Mouse (Mus musculus): Measurements from ENCODE around the gene Rdh19. TPM values are rescaled to one million over a fixed set of nuclear protein-coding genes. Genes with fewer than 3 reads are reported as not detected.
"Not testable (repeated sequence)": the region's sequence is repeated elsewhere in the genome, so short reads cannot be mapped to it uniquely, and the experiment has no call there.

Rdh19 gene
- polyA plus RNA-seq (2014; fragmentation: Nextera tagmentation; extraction: Ambion mirVana): not detected in 2 replicates

GRCm38 (mm10) chr10:127849628-127850027 is at the start of gene Rdh19:
Gene Rdh19, plus strand, starts transcription at chr10:127849928.
- ATAC-seq (replicated peaks; ENCODE audit: low FRiP score) (no peak), DNase-seq (ENCODE audit: low spot score) (no peak)
- Histone ChIP-seq H3K9ac (ENCODE audit: low read length) (no peak within 1 kb of the TSS), H3K4me2 (ENCODE audit: low read depth, low read length, severe bottlenecking) (no peak within 1 kb of the TSS), H3K9me3 (ENCODE audit: control insufficient read depth, low read length) (no peaks in the 10 kb centered on the region), H3K36me3 (ENCODE audit: control insufficient read depth, insufficient read depth, low read length) (no peaks in the 10 kb centered on the region), H3K4me3 (ENCODE audit: low read depth, low read length) (no peak within 1 kb of the TSS), H3K27me3 (ENCODE audit: control insufficient read depth, insufficient read depth, low read length) (no peaks in the 10 kb centered on the region), H3K27ac (ENCODE audit: low read depth, low read length) (no peak within 1 kb of the TSS), H3K4me1 (replicated peaks; ENCODE audit: control insufficient read depth, insufficient read depth, low read length) (no peaks in the 10 kb centered on the region)
- WGBS: 92% methylated on average over 1 of the region's 1 CpGs

DNA sequence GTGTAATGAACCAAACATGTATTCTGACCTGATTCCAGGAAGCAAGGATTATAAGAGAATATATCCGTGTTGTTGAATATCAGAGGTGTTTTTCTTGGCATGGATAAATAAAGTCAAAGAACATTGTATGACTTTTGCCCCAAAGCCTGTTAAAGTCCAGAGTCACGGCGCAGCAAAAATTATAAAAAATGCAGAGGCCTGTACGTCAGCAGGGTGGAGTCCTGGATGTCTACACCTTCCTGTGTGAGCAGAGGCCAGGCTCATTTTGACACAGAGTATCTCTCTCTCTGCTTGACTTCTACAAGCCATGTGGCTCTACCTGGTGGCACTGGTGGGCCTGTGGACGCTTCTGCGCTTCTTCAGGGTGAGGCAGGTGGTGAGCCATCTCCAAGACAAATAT is 48.8 kb upstream of the Rdh19 start, which contains the start of gene Rdh16:
TSS of gene Rdh16 (plus strand) at position 262 of the 400 bp plus-strand sequence.
- Histone ChIP-seq H3K4me2 (ENCODE audit: low read depth, low read length, severe bottlenecking) (no peak within 1 kb of the TSS), H3K36me3 (ENCODE audit: control insufficient read depth, insufficient read depth, low read length) (no peaks in the 10 kb centered on the region), H3K4me1 (replicated peaks; ENCODE audit: control insufficient read depth, insufficient read depth, low read length) (no peaks in the 10 kb centered on the region), H3K9me3 (ENCODE audit: control insufficient read depth, low read length) (no peaks in the 10 kb centered on the region), H3K27ac (ENCODE audit: low read depth, low read length) (no peak within 1 kb of the TSS), H3K4me3 (ENCODE audit: low read depth, low read length) (no peak within 1 kb of the TSS), H3K9ac (ENCODE audit: low read length) (no peak within 1 kb of the TSS), H3K27me3 (ENCODE audit: control insufficient read depth, insufficient read depth, low read length) (no peaks in the 10 kb centered on the region)
- 87% methylated on average over 6 of the region's 6 CpGs for WGBS
- DNase-seq (ENCODE audit: low spot score) (no peak), ATAC-seq (replicated peaks; ENCODE audit: low FRiP score) (no peak)

GRCm38 (mm10) chr10:127801612-127802011 is 48.1 kb upstream of the Rdh19 start:
- H3K4me3 ChIP-seq (ENCODE audit: low read depth, low read length): no peak overlapping the region
- H3K4me2 ChIP-seq (ENCODE audit: low read depth, low read length, severe bottlenecking): no peak overlapping the region
- ATAC-seq (replicated peaks; ENCODE audit: low FRiP score) (no peak), DNase-seq (ENCODE audit: low spot score) (no peak)
- no peak overlapping the region for H3K27ac ChIP-seq (ENCODE audit: low read depth, low read length)
- H3K9me3 ChIP-seq (ENCODE audit: control insufficient read depth, low read length): no peaks in the 10 kb centered on the region
- H3K27me3 ChIP-seq (ENCODE audit: control insufficient read depth, insufficient read depth, low read length): no peaks in the 10 kb centered on the region
- H3K9ac ChIP-seq (ENCODE audit: low read length): no peak overlapping the region
- WGBS: 90% methylated on average over 2 of the region's 2 CpGs
- no peaks in the 10 kb centered on the region for H3K4me1 ChIP-seq (replicated peaks; ENCODE audit: control insufficient read depth, insufficient read depth, low read length)
- no peaks in the 10 kb centered on the region for H3K36me3 ChIP-seq (ENCODE audit: control insufficient read depth, insufficient read depth, low read length)

- 79% methylated on average over 5 of the region's 5 CpGs for WGBS
- Histone ChIP-seq H3K4me3 (ENCODE audit: low read depth, low read length) (no peak overlapping the region), H3K4me1 (replicated peaks; ENCODE audit: control insufficient read depth, insufficient read depth, low read length) (no peaks in the 10 kb centered on the region), H3K9me3 (ENCODE audit: control insufficient read depth, low read length) (no peaks in the 10 kb centered on the region), H3K9ac (ENCODE audit: low read length) (no peak overlapping the region), H3K36me3 (ENCODE audit: control insufficient read depth, insufficient read depth, low read length) (no peaks in the 10 kb centered on the region), H3K4me2 (ENCODE audit: low read depth, low read length, severe bottlenecking) (no peak overlapping the region), H3K27me3 (ENCODE audit: control insufficient read depth, insufficient read depth, low read length) (no peaks in the 10 kb centered on the region), H3K27ac (ENCODE audit: low read depth, low read length) (no peak overlapping the region)
- DNase-seq (ENCODE audit: low spot score) (no peak), ATAC-seq (replicated peaks; ENCODE audit: low FRiP score) (no peak)
Observed at GRCm38 (mm10) chr10:127802236-127802635, 47.5 kb upstream of the Rdh19 start.

GRCm38 (mm10) chr10:127804416-127804815 is 45.3 kb upstream of the Rdh19 start:
- Histone ChIP-seq H3K4me1 (replicated peaks; ENCODE audit: control insufficient read depth, insufficient read depth, low read length) (no peaks in the 10 kb centered on the region), H3K27me3 (ENCODE audit: control insufficient read depth, insufficient read depth, low read length) (no peaks in the 10 kb centered on the region), H3K36me3 (ENCODE audit: control insufficient read depth, insufficient read depth, low read length) (no peaks in the 10 kb centered on the region), H3K9me3 (ENCODE audit: control insufficient read depth, low read length) (no peaks in the 10 kb centered on the region), H3K9ac (ENCODE audit: low read length) (no peak overlapping the region), H3K27ac (ENCODE audit: low read depth, low read length) (no peak overlapping the region), H3K4me2 (ENCODE audit: low read depth, low read length, severe bottlenecking) (no peak overlapping the region), H3K4me3 (ENCODE audit: low read depth, low read length) (no peak overlapping the region)
- ATAC-seq (replicated peaks; ENCODE audit: low FRiP score) (no peak), DNase-seq (ENCODE audit: low spot score) (no peak)
- 63% methylated on average over 7 of the region's 7 CpGs for WGBS

DNA sequence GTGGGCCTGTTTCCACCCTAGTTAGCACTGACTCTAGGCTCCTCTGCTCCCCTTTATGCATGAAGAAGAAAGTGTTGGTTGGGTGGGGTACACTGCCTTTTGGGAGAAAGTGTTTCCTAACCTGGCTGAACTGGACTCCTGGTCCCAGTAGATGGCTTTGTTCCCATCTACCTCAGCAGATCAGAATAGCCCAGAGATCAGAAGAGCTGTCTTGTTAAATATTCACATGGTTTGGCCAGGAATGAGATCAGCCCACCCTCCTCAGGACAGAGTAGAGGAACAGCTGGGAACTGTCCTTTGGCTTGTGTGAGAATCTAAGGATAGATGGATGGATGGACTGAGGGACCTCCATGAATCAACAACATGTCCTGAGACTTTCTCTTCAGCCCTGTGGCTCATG is 33.8 kb upstream of the Rdh19 start:
- H3K27me3 ChIP-seq (ENCODE audit: control insufficient read depth, insufficient read depth, low read length): no peaks in the 10 kb centered on the region
- ATAC-seq (replicated peaks; ENCODE audit: low FRiP score) (no peak), DNase-seq (ENCODE audit: low spot score) (no peak)
- no peak overlapping the region for H3K4me2 ChIP-seq (ENCODE audit: low read depth, low read length, severe bottlenecking)
- no peak overlapping the region for H3K9ac ChIP-seq (ENCODE audit: low read length)
- no peak overlapping the region for H3K4me3 ChIP-seq (ENCODE audit: low read depth, low read length)
- no peaks in the 10 kb centered on the region for H3K4me1 ChIP-seq (replicated peaks; ENCODE audit: control insufficient read depth, insufficient read depth, low read length)
- H3K27ac ChIP-seq (ENCODE audit: low read depth, low read length): no peak overlapping the region
- no peaks in the 10 kb centered on the region; the same call in 1 of the 2 replicates for H3K9me3 ChIP-seq (ENCODE audit: control insufficient read depth, low read length)
- H3K36me3 ChIP-seq (ENCODE audit: control insufficient read depth, insufficient read depth, low read length): no peaks in the 10 kb centered on the region

DNA sequence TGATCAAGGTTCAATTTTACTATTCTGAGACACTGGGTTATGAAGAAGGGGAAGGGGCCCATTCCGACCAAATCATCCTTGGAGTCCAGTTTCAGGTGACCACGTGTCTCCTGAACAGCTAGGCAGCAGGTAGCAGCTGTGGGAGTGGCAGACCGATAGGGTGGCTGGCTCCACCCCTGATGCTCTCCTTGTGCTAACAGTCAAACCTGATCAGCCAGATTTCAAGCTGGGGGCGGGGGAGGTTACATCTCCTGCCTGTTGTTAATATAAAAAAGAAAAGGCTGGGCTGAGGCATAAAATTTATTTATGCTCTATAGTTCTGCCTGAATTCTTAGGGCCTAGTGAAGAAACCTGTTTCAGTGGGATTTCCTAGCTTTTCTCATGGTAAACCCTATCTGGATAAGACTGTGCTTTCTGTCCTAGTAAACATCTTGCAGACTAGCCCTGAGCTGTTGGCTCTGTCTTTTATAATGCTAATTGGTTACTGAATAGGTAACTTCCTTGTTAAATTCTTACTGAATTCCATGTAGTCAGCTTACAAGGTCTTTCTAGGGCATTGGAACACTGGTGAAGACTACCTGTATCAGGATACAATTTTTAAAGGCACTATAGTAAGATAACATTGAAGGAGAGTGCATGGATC is 32.3 kb upstream of the Rdh19 start:
- ATAC-seq (replicated peaks; ENCODE audit: low FRiP score); H3K4me1 ChIP-seq (replicated peaks; ENCODE audit: control insufficient read depth, insufficient read depth, low read length); H3K27me3 ChIP-seq (ENCODE audit: control insufficient read depth, insufficient read depth, low read length); DNase-seq (ENCODE audit: low spot score); H3K9ac ChIP-seq (ENCODE audit: low read length); H3K4me3 ChIP-seq (ENCODE audit: low read depth, low read length); H3K4me2 ChIP-seq (ENCODE audit: low read depth, low read length, severe bottlenecking); H3K9me3 ChIP-seq (ENCODE audit: control insufficient read depth, low read length); H3K27ac ChIP-seq (ENCODE audit: low read depth, low read length); H3K36me3 ChIP-seq (ENCODE audit: control insufficient read depth, insufficient read depth, low read length): not testable (repeated sequence)
- WGBS: 81% methylated on average over 4 of the region's 4 CpGs

DNA sequence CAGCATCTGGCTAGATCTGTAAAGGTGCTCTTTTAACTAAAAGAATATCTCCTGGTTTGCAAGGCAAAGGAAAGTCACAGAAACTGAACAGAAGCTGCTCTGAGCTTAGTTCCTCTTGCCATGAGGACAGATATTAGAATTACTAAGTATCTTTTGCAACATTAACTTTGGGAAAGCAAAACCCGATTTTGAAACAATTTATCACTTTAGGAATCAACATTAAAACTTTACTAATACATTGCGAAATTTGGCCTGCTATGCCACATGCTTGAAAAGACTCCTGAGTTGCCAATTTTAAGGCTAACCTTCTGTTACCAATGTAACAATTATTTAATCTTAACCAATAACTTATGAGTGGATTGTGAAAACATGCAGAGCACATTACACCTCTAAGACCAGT is 27.9 kb upstream of the Rdh19 start:
- H3K27me3 ChIP-seq (ENCODE audit: control insufficient read depth, insufficient read depth, low read length); H3K9me3 ChIP-seq (ENCODE audit: control insufficient read depth, low read length); DNase-seq (ENCODE audit: low spot score); H3K27ac ChIP-seq (ENCODE audit: low read depth, low read length); H3K4me1 ChIP-seq (replicated peaks; ENCODE audit: control insufficient read depth, insufficient read depth, low read length); H3K4me2 ChIP-seq (ENCODE audit: low read depth, low read length, severe bottlenecking); ATAC-seq (replicated peaks; ENCODE audit: low FRiP score); H3K4me3 ChIP-seq (ENCODE audit: low read depth, low read length); H3K9ac ChIP-seq (ENCODE audit: low read length); H3K36me3 ChIP-seq (ENCODE audit: control insufficient read depth, insufficient read depth, low read length): not testable (repeated sequence)
- 93% methylated on average over 2 of the region's 2 CpGs for WGBS

- Histone ChIP-seq H3K27ac (ENCODE audit: low read depth, low read length) (no peak overlapping the region), H3K9me3 (ENCODE audit: control insufficient read depth, low read length) (no peaks in the 10 kb centered on the region), H3K4me3 (ENCODE audit: low read depth, low read length) (no peak overlapping the region), H3K9ac (ENCODE audit: low read length) (no peak overlapping the region), H3K4me2 (ENCODE audit: low read depth, low read length, severe bottlenecking) (no peak overlapping the region), H3K4me1 (replicated peaks; ENCODE audit: control insufficient read depth, insufficient read depth, low read length) (no peaks in the 10 kb centered on the region), H3K27me3 (ENCODE audit: control insufficient read depth, insufficient read depth, low read length) (no peaks in the 10 kb centered on the region), H3K36me3 (ENCODE audit: control insufficient read depth, insufficient read depth, low read length) (no peaks in the 10 kb centered on the region)
- DNase-seq (ENCODE audit: low spot score) (no peak), ATAC-seq (replicated peaks; ENCODE audit: low FRiP score) (no peak)
- 76% methylated on average over 6 of the region's 6 CpGs for WGBS
Observed at GRCm38 (mm10) chr10:127825386-127825785, 24.3 kb upstream of the Rdh19 start.
